Mouse (Mus musculus): ENCODE measurements around the gene Pmepa1.
A peak's percentile ranks its signal among the peaks of the same experiment; 100 is the strongest.

Gene Pmepa1

GRCm38 (mm10) chr2:173275343-173276201 is 761 bp downstream of the Pmepa1 start:
- no peak for DNase-seq

GRCm38 (mm10) chr2:173274428-173275342 is 1.6 kb downstream of the Pmepa1 start:
- no peak for DNase-seq

GRCm38 (mm10) chr2:173273885-173274284 is 2.4 kb downstream of the Pmepa1 start:
- no peak for DNase-seq

- DNase-seq: no peak
These were observed 3.9 kb downstream of the Pmepa1 start for GRCm38 (mm10) chr2:173272354-173272900.

- DNase-seq: no peak
These were observed 4.8 kb downstream of the Pmepa1 start for GRCm38 (mm10) chr2:173271541-173271940.

GRCm38 (mm10) chr2:173270601-173271248 is 5.6 kb downstream of the Pmepa1 start:
- DNase-seq: no peak

GRCm38 (mm10) chr2:173270196-173270595 is 6.1 kb downstream of the Pmepa1 start:
- no peak for DNase-seq

- DNase-seq: no peak
These were observed 8.8 kb downstream of the Pmepa1 start for GRCm38 (mm10) chr2:173267562-173267961.

- no peak for DNase-seq
These were observed 9.8 kb downstream of the Pmepa1 start for GRCm38 (mm10) chr2:173266349-173267112.

GRCm38 (mm10) chr2:173265468-173266265 is 10.7 kb downstream of the Pmepa1 start:
- DNase-seq: no peak

GRCm38 (mm10) chr2:173264467-173265128 is 11.7 kb downstream of the Pmepa1 start:
- peak; percentile 84 to 89 for DNase-seq

GRCm38 (mm10) chr2:173263636-173264330 is 12.6 kb downstream of the Pmepa1 start:
- DNase-seq: peak; percentile 68 to 69

GRCm38 (mm10) chr2:173261497-173261896 is 14.8 kb downstream of the Pmepa1 start:
- peak; percentile 60 to 64 for DNase-seq

- DNase-seq: no peak
These were observed 17.8 kb downstream of the Pmepa1 start for GRCm38 (mm10) chr2:173258459-173259091.

- DNase-seq: peak; percentile 91 to 92
These were observed 18.7 kb downstream of the Pmepa1 start for GRCm38 (mm10) chr2:173257610-173258009.

GRCm38 (mm10) chr2:173256552-173256949 is 19.8 kb downstream of the Pmepa1 start:
- no peak for DNase-seq

GRCm38 (mm10) chr2:173255810-173256551 is 20.4 kb downstream of the Pmepa1 start:
- DNase-seq: no peak

Measured in kidney, adult 8-10 months (tissue).